Mouse (Mus musculus) CH12.LX (cell line): ENCODE results near the gene Afg3l1.

Source experiments
- E2F4 ChIP-seq: IDR thresholded peaks from 2 replicates; pipeline ENCODE4 v1.6.1; 2011; ENCODE audit warnings: low read depth, low read length, improper control_type of control experiment; ENCODE audit not compliant: insufficient replicate concordance
- POLR2A ChIP-seq: IDR thresholded peaks from 2 replicates; pipeline ENCODE4 v1.6.1; 2011; ENCODE audit warnings: low read depth, mild to moderate bottlenecking, improper control_type of control experiment, low read length

DNA sequence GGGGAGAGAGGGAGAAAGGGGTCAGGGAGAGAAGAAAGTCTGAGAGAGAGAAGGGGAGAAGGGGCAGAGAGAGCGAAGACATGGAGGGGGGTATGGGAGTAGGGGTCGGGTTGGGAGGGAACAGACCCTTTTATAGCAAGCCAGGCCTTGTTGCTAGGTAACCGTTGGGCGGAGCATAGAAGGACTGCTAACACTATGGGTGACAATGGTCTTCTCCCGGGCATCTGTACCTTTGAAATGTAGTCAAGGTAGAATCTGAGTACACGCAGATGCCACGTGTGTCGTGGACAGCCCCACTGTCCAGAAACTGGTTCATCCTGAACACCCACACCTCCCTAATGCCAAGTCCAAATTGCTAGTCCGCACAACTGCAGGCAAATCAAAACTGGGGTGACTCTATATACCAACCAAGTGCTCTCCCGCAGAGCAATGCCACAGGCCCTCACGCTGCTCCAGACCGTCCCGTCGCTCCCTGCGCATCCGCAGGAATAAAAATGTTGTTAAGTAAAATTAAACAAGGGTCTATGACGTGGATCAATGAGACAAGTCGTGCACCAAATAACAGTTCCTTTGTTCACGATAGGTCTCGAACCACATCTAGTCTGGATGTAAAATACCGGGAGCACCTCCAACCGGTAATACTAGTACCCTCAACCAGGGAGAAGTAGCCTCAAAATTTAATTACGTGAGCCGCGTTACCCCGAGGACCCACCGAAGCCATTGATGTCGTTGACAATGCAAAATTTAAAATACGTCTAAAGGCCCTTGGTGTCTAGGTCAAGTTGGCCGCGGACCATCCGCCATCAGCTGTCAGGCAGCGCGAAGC lies 579 bp upstream of the Afg3l1 start:
- TF ChIP-seq POLR2A (no peak), E2F4 (no peak)
